Mouse (Mus musculus): ENCODE measurements around the gene Ints2.

GRCm38 (mm10) chr11:86175833-86176232, 81.5 kb downstream of the Ints2 start:
- TF ChIP-seq POLR2A (IDR thresholded peaks at IDR 0.05; ENCODE audit: insufficient read depth, low read depth, low read length): no peak
- TF ChIP-seq CTCF (IDR thresholded peaks at IDR 0.05): no peak
